In the genomic region with DNA sequence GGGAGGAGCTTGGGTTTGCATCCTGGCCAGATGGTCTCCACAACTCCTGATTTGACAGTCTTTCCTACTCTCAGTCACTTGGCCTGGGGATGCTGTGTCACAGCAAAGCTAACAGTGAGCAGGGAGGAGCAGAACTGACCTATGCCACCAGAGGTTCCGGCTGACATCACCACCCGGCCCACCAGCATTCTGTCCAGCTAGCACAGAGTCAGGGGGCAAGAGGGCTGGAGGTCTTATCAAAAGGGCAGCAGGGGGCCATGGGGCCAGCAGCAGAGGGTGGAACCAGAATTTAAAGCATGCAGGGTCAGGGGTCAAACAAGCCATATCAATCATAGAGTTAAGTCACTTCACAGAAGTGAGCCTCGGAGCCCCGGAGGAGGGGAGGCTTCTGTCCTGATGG, we compare ENCODE assay signal across 17 mouse cellular contexts. TPM values are rescaled to one million over a fixed set of nuclear protein-coding genes. Genes with fewer than 3 reads are reported as not detected.
DNase-seq lines count a peak whose midpoint lies in the region; ATAC-seq and TF ChIP-seq lines count a peak whose summit lies in the region.
"Had no signal": no experiment of that assay in that cellular context is flagged by ENCODE, and none has a peak within 500 bp of the region (broad histone marks: within the 10 kb centered on the region; RNA-seq: fewer than 3 reads in every experiment).

No protein-coding gene starts in this region.

- WGBS in forebrain, embryonic 11.5 days: 17% methylated on average over 4 of the region's 4 CpGs
- WGBS in forebrain, embryonic 12.5 days: 22% methylated on average over 4 of the region's 4 CpGs
- WGBS in liver, embryonic 12.5 days (ENCODE audit: insufficient replicate concordance): 49% methylated on average over 4 of the region's 4 CpGs
- WGBS in liver, postnatal 0 days (ENCODE audit: insufficient replicate concordance): 60% methylated on average over 4 of the region's 4 CpGs

- H3K9me3 ChIP-seq in forebrain, embryonic 11.5 days (ENCODE audit: control insufficient read depth, low read length): no peaks in the 10 kb centered on the region
- no peaks in the 10 kb centered on the region for H3K9me3 ChIP-seq in forebrain, embryonic 12.5 days
- H3K9me3 ChIP-seq in liver, embryonic 12.5 days (replicated peaks): no peaks in the 10 kb centered on the region
- H3K9me3 ChIP-seq in liver, postnatal 0 days (ENCODE audit: low read length): no peaks in the 10 kb centered on the region
- H3K9me3 ChIP-seq: embryonic facial prominence, embryonic 13.5 days; forebrain, embryonic 15.5 days; heart, embryonic 15.5 days; liver, embryonic 15.5 days had no signal

- no peak overlapping the region for H3K27ac ChIP-seq in forebrain, embryonic 11.5 days (ENCODE audit: low read depth, low read length)
- H3K27ac ChIP-seq in forebrain, embryonic 12.5 days: no peak overlapping the region
- H3K27ac ChIP-seq in liver, embryonic 12.5 days: no peak overlapping the region
- no peak overlapping the region for H3K27ac ChIP-seq in liver, postnatal 0 days (ENCODE audit: low read depth)
- H3K27ac ChIP-seq: embryonic facial prominence, embryonic 13.5 days; forebrain, embryonic 15.5 days; heart, embryonic 15.5 days; liver, embryonic 15.5 days; macrophage had no signal

- ATAC-seq in forebrain, embryonic 11.5 days (replicated peaks; ENCODE audit: low FRiP score): no peak
- no peak for ATAC-seq in forebrain, embryonic 12.5 days (ENCODE audit: low FRiP score)
- ATAC-seq in liver, embryonic 12.5 days: peak; percentile 56
- no peak for ATAC-seq in liver, postnatal 0 days
- ATAC-seq in cerebellum, adult (ENCODE audit: insufficient number of reproducible peaks, low FRiP score, low TSS enrichment): no peak
- ATAC-seq: forebrain, embryonic 15.5 days; Patski had no signal

- DNase-seq in forebrain, embryonic 11.5 days (ENCODE audit: low spot score): no peak
- no peak for DNase-seq in liver, postnatal 0 days
- peak; percentile 42 for DNase-seq in kidney, adult 9 months
- peak; percentile 75 for DNase-seq in mesoderm, embryonic 11.5 days (ENCODE audit: low read depth, low spot score)
- no peak for DNase-seq in thymus, postnatal 4 days
- DNase-seq: cerebellum, adult 9-10 months; gastrocnemius, postnatal 10 days; layer of hippocampus, adult 9-11 months had no signal

- H3K36me3 ChIP-seq in forebrain, embryonic 11.5 days (ENCODE audit: control insufficient read depth, insufficient read depth, low read length): no peaks in the 10 kb centered on the region
- H3K36me3 ChIP-seq in forebrain, embryonic 12.5 days (replicated peaks): no peaks in the 10 kb centered on the region
- no peaks in the 10 kb centered on the region for H3K36me3 ChIP-seq in liver, embryonic 12.5 days
- H3K36me3 ChIP-seq in liver, postnatal 0 days (replicated peaks; ENCODE audit: insufficient read depth, low read length): no peaks in the 10 kb centered on the region
- H3K36me3 ChIP-seq: embryonic facial prominence, embryonic 13.5 days; forebrain, embryonic 15.5 days; heart, embryonic 15.5 days; liver, embryonic 15.5 days had no signal

- H3K4me3 ChIP-seq in forebrain, embryonic 11.5 days (ENCODE audit: low read depth, low read length): no peak overlapping the region
- H3K4me3 ChIP-seq in forebrain, embryonic 12.5 days (replicated peaks): no peak overlapping the region
- no peak overlapping the region for H3K4me3 ChIP-seq in liver, embryonic 12.5 days
- no peak overlapping the region for H3K4me3 ChIP-seq in liver, postnatal 0 days (ENCODE audit: low read depth, low read length)
- H3K4me3 ChIP-seq: embryonic facial prominence, embryonic 13.5 days; forebrain, embryonic 15.5 days; heart, embryonic 15.5 days; liver, embryonic 15.5 days had no signal

- TF ChIP-seq EP300 in liver, postnatal 0 days (IDR thresholded peaks at IDR 0.05; ENCODE audit: low read depth): no peak

- peaks cover 11% of the 10 kb centered on the region for H3K27me3 ChIP-seq in forebrain, embryonic 11.5 days (ENCODE audit: control insufficient read depth, insufficient read depth, low read length)
- peaks cover 53% of the 10 kb centered on the region for H3K27me3 ChIP-seq in forebrain, embryonic 12.5 days
- H3K27me3 ChIP-seq in liver, embryonic 12.5 days (replicated peaks): peaks cover 35% of the 10 kb centered on the region
- peaks cover 17% of the 10 kb centered on the region for H3K27me3 ChIP-seq in liver, postnatal 0 days (ENCODE audit: insufficient read depth, low read length)
- H3K27me3 ChIP-seq: Patski had no signal

- H3K9ac ChIP-seq in forebrain, embryonic 11.5 days (ENCODE audit: low read length): no peak overlapping the region
- H3K9ac ChIP-seq in forebrain, embryonic 12.5 days: no peak overlapping the region
- H3K9ac ChIP-seq in liver, embryonic 12.5 days: no peak overlapping the region
- H3K9ac ChIP-seq in liver, postnatal 0 days (replicated peaks): no peak overlapping the region
- H3K9ac ChIP-seq: embryonic facial prominence, embryonic 13.5 days; forebrain, embryonic 15.5 days; heart, embryonic 15.5 days; liver, embryonic 15.5 days had no signal

- 0 out of 2 replicates have a peak overlapping the region, but pooled peaks have one; percentile 2 for H3K4me2 ChIP-seq in forebrain, embryonic 11.5 days (ENCODE audit: low read depth, low read length, severe bottlenecking)
- no peak overlapping the region for H3K4me2 ChIP-seq in forebrain, embryonic 12.5 days
- no peak overlapping the region for H3K4me2 ChIP-seq in liver, embryonic 12.5 days
- no peak overlapping the region for H3K4me2 ChIP-seq in liver, postnatal 0 days (ENCODE audit: low read depth, low read length)
- H3K4me2 ChIP-seq: embryonic facial prominence, embryonic 13.5 days; forebrain, embryonic 15.5 days; liver, embryonic 15.5 days had no signal

- TF ChIP-seq CTCF in liver, postnatal 0 days (IDR thresholded peaks at IDR 0.05; ENCODE audit: low read depth): no peak

- H3K4me1 ChIP-seq in forebrain, embryonic 11.5 days (replicated peaks; ENCODE audit: control insufficient read depth, insufficient read depth, low read length): peaks cover 10% of the 10 kb centered on the region; the same call in 1 of the 2 replicates
- H3K4me1 ChIP-seq in forebrain, embryonic 12.5 days: peaks cover 62% of the 10 kb centered on the region
- peaks cover 31% of the 10 kb centered on the region for H3K4me1 ChIP-seq in liver, embryonic 12.5 days
- H3K4me1 ChIP-seq in liver, postnatal 0 days (ENCODE audit: insufficient read depth): no peaks in the 10 kb centered on the region; the same call in 1 of the 2 replicates
- H3K4me1 ChIP-seq: liver, embryonic 15.5 days had no signal

RNA-seq across cellular contexts. Expression of gene Thsd4, which starts 4.7 kb away (rescaled TPM):
- 4.2 and 4.6 TPM in 2 replicates for polyA plus RNA-seq in forebrain, embryonic 11.5 days (2014; fragmentation: Nextera tagmentation; extraction: Ambion mirVana)
- 9.4 and 11.2 TPM in 2 replicates for polyA plus RNA-seq in forebrain, embryonic 12.5 days (2016; fragmentation: Nextera tagmentation; extraction: Ambion mirVana)
- polyA plus RNA-seq in liver, embryonic 12.5 days (2016; fragmentation: Nextera tagmentation; extraction: Ambion mirVana): 3.3 and 3.7 TPM in 2 replicates
- polyA plus RNA-seq in liver, postnatal 0 days (2015; fragmentation: Nextera tagmentation; extraction: Ambion mirVana): 0.56 and 0.70 TPM in 2 replicates
- polyA plus RNA-seq: macrophage had no signal

Comparison
In these comparisons a context has a peak if more than half of its experiments do, and no peak if none do; other contexts are left out.
1. DNase-seq: peak in kidney, adult 9 months (single experiment) and mesoderm, embryonic 11.5 days (single experiment); none in forebrain, embryonic 11.5 days (single experiment), liver, postnatal 0 days (single experiment) and thymus, postnatal 4 days (single experiment).